Mouse (Mus musculus): ENCODE results near the gene Map3k5. TPM values are rescaled to one million over a fixed set of nuclear protein-coding genes. Genes with fewer than 3 reads are reported as not detected.
"Not testable (repeated sequence)": the region's sequence is repeated elsewhere in the genome, so short reads cannot be mapped to it uniquely, and the experiment has no call there.

Map3k5 gene
- polyA plus RNA-seq, 1 experiment = 4.0 TPM

- H3K27ac ChIP-seq (ENCODE audit: insufficient read depth, low read length) = no peak overlapping the region
- H3K4me1 ChIP-seq (ENCODE audit: control insufficient read depth, insufficient read depth, insufficient read length) = peaks cover 15% of the 10 kb centered on the region
- no peak for DNase-seq (ENCODE audit: low read depth in 1 of 2, low spot score in 2 of 2)
- TF ChIP-seq POLR2A (IDR thresholded peaks at IDR 0.05; ENCODE audit: low read depth, low read length) = no peak
- no peak for TF ChIP-seq CTCF (IDR thresholded peaks at IDR 0.05; ENCODE audit: extremely low read depth, insufficient read depth, insufficient read length, insufficient replicate concordance)
- 26% methylated on average over 4 of the region's 4 CpGs for WGBS
- no peaks in the 10 kb centered on the region for H3K27me3 ChIP-seq (ENCODE audit: control insufficient read depth, insufficient read depth, low read length)
- H3K4me3 ChIP-seq (ENCODE audit: extremely low read depth, insufficient read depth, insufficient read length) = no peak overlapping the region
- no peaks in the 10 kb centered on the region for H3K36me3 ChIP-seq (ENCODE audit: control insufficient read depth, insufficient read depth, low read length)
Measured at GRCm38 (mm10) chr10:19962746-19963145, 28.5 kb downstream of the Map3k5 start.

GRCm38 (mm10) chr10:19963206-19963605, 28.9 kb downstream of the Map3k5 start:
- no peaks in the 10 kb centered on the region for H3K36me3 ChIP-seq (ENCODE audit: control insufficient read depth, insufficient read depth, low read length)
- no peak overlapping the region for H3K27ac ChIP-seq (ENCODE audit: insufficient read depth, low read length)
- WGBS = 76% methylated on average over 1 of the region's 1 CpGs
- H3K4me1 ChIP-seq (ENCODE audit: control insufficient read depth, insufficient read depth, insufficient read length) = peaks cover 13% of the 10 kb centered on the region
- no peak overlapping the region for H3K4me3 ChIP-seq (ENCODE audit: extremely low read depth, insufficient read depth, insufficient read length)
- no peaks in the 10 kb centered on the region for H3K27me3 ChIP-seq (ENCODE audit: control insufficient read depth, insufficient read depth, low read length)
- DNase-seq (ENCODE audit: low read depth in 1 of 2, low spot score in 2 of 2) = no peak
- TF ChIP-seq POLR2A (IDR thresholded peaks at IDR 0.05; ENCODE audit: low read depth, low read length) (no peak), CTCF (IDR thresholded peaks at IDR 0.05; ENCODE audit: extremely low read depth, insufficient read depth, insufficient read length, insufficient replicate concordance) (no peak)

GRCm38 (mm10) chr10:19964105-19964504, 29.8 kb downstream of the Map3k5 start:
- Histone ChIP-seq H3K27ac (ENCODE audit: insufficient read depth, low read length) (no peak overlapping the region), H3K4me3 (ENCODE audit: extremely low read depth, insufficient read depth, insufficient read length) (no peak overlapping the region), H3K27me3 (ENCODE audit: control insufficient read depth, insufficient read depth, low read length) (no peaks in the 10 kb centered on the region), H3K36me3 (ENCODE audit: control insufficient read depth, insufficient read depth, low read length) (no peaks in the 10 kb centered on the region), H3K4me1 (ENCODE audit: control insufficient read depth, insufficient read depth, insufficient read length) (peaks cover 13% of the 10 kb centered on the region)
- TF ChIP-seq POLR2A (IDR thresholded peaks at IDR 0.05; ENCODE audit: low read depth, low read length) (no peak), CTCF (IDR thresholded peaks at IDR 0.05; ENCODE audit: extremely low read depth, insufficient read depth, insufficient read length, insufficient replicate concordance) (no peak)
- DNase-seq (ENCODE audit: low read depth in 1 of 2, low spot score in 2 of 2) = no peak
- WGBS = 90% methylated on average over 4 of the region's 4 CpGs

GRCm38 (mm10) chr10:19966597-19966996, 32.3 kb downstream of the Map3k5 start:
- Histone ChIP-seq H3K4me1 (ENCODE audit: control insufficient read depth, insufficient read depth, insufficient read length) (peaks cover 12% of the 10 kb centered on the region), H3K27ac (ENCODE audit: insufficient read depth, low read length) (no peak overlapping the region), H3K36me3 (ENCODE audit: control insufficient read depth, insufficient read depth, low read length) (no peaks in the 10 kb centered on the region), H3K4me3 (ENCODE audit: extremely low read depth, insufficient read depth, insufficient read length) (no peak overlapping the region), H3K27me3 (ENCODE audit: control insufficient read depth, insufficient read depth, low read length) (no peaks in the 10 kb centered on the region)
- TF ChIP-seq POLR2A (IDR thresholded peaks at IDR 0.05; ENCODE audit: low read depth, low read length) (no peak), CTCF (IDR thresholded peaks at IDR 0.05; ENCODE audit: extremely low read depth, insufficient read depth, insufficient read length, insufficient replicate concordance) (no peak)
- no peak for DNase-seq (ENCODE audit: low read depth in 1 of 2, low spot score in 2 of 2)
- 90% methylated on average over 6 of the region's 6 CpGs for WGBS

GRCm38 (mm10) chr10:19968445-19968844, 34.2 kb downstream of the Map3k5 start:
- TF ChIP-seq POLR2A (IDR thresholded peaks at IDR 0.05; ENCODE audit: low read depth, low read length) (no peak), CTCF (IDR thresholded peaks at IDR 0.05; ENCODE audit: extremely low read depth, insufficient read depth, insufficient read length, insufficient replicate concordance) (no peak)
- H3K4me1 ChIP-seq (ENCODE audit: control insufficient read depth, insufficient read depth, insufficient read length) = 0 out of 2 replicates have a peak, but pooled peaks cover under 1% of the 10 kb centered on the region

GRCm38 (mm10) chr10:19969831-19970460, 35.7 kb downstream of the Map3k5 start:
- Histone ChIP-seq H3K36me3 (ENCODE audit: control insufficient read depth, insufficient read depth, low read length) (no peaks in the 10 kb centered on the region), H3K27me3 (ENCODE audit: control insufficient read depth, insufficient read depth, low read length) (no peaks in the 10 kb centered on the region), H3K4me1 (ENCODE audit: control insufficient read depth, insufficient read depth, insufficient read length) (no peaks in the 10 kb centered on the region), H3K27ac (ENCODE audit: insufficient read depth, low read length) (no peak overlapping the region), H3K4me3 (ENCODE audit: extremely low read depth, insufficient read depth, insufficient read length) (no peak overlapping the region)
- DNase-seq (ENCODE audit: low read depth in 1 of 2, low spot score in 2 of 2) = no peak
- 94% methylated on average over 14 of the region's 14 CpGs for WGBS
- TF ChIP-seq CTCF (IDR thresholded peaks at IDR 0.05; ENCODE audit: extremely low read depth, insufficient read depth, insufficient read length, insufficient replicate concordance) = no peak
- no peak for TF ChIP-seq POLR2A (IDR thresholded peaks at IDR 0.05; ENCODE audit: low read depth, low read length)

More at GRCm38 (mm10) chr10:19968445-19968844, 34.2 kb downstream of the Map3k5 start:
- Histone ChIP-seq H3K27me3 (ENCODE audit: control insufficient read depth, insufficient read depth, low read length) (no peaks in the 10 kb centered on the region), H3K4me3 (ENCODE audit: extremely low read depth, insufficient read depth, insufficient read length) (no peak overlapping the region), H3K27ac (ENCODE audit: insufficient read depth, low read length) (no peak overlapping the region), H3K36me3 (ENCODE audit: control insufficient read depth, insufficient read depth, low read length) (no peaks in the 10 kb centered on the region)
- 85% methylated on average over 8 of the region's 8 CpGs for WGBS
- no peak for DNase-seq (ENCODE audit: low read depth in 1 of 2, low spot score in 2 of 2)

GRCm38 (mm10) chr10:19971491-19971890, 37.2 kb downstream of the Map3k5 start:
- not testable (repeated sequence) for H3K36me3 ChIP-seq (ENCODE audit: control insufficient read depth, insufficient read depth, low read length); H3K27ac ChIP-seq (ENCODE audit: insufficient read depth, low read length); DNase-seq (ENCODE audit: low read depth in 1 of 2, low spot score in 2 of 2); H3K27me3 ChIP-seq (ENCODE audit: control insufficient read depth, insufficient read depth, low read length); H3K4me1 ChIP-seq (ENCODE audit: control insufficient read depth, insufficient read depth, insufficient read length); H3K4me3 ChIP-seq (ENCODE audit: extremely low read depth, insufficient read depth, insufficient read length)
- WGBS = 84% methylated on average over 6 of the region's 7 CpGs

Measured in spleen, adult 2 months (tissue).